Mouse (Mus musculus) spleen, adult 2 months (tissue): ENCODE results near the gene Usp8.

ENCODE experiments used
- CTCF ChIP-seq: fragments of 200-500 bp; IDR thresholded peaks from 2 replicates; pipeline ENCODE4 v1.5.1; 2011; ENCODE audit warnings: mild to moderate bottlenecking, inconsistent platforms; ENCODE audit not compliant: insufficient read depth, insufficient read length, insufficient replicate concordance; ENCODE audit errors: extremely low read depth
- POLR2A ChIP-seq: fragments of 200-500 bp; IDR thresholded peaks from 2 replicates; pipeline ENCODE4 v1.6.1; 2011; ENCODE audit warnings: low read depth, low read length, inconsistent platforms

GRCm38 (mm10) chr2:126663481-126663880, 43.6 kb upstream of the Usp8 start:
- TF ChIP-seq CTCF (no peak), POLR2A (no peak)
